Mouse (Mus musculus): ENCODE measurements at regions not wholly inside any gene's neighbourhood (a gene's known extent, or its start where the extent isn't known, plus 50 kb on each side); places are given as distances from the start of the nearest gene placed in this dataset.

GRCm38 (mm10) chr8:34451211-34452000 lies 339.9 kb upstream of the Gm10131 start:
- no peak for DNase-seq (ENCODE audit: low spot score)

- no peak for DNase-seq (ENCODE audit: low spot score)
Measured at GRCm38 (mm10) chr8:34449391-34450044, 338.0 kb upstream of the Gm10131 start.

- DNase-seq (ENCODE audit: low spot score), result no peak
Measured at GRCm38 (mm10) chr8:34447880-34448830, 336.6 kb upstream of the Gm10131 start.

- no peak for DNase-seq (ENCODE audit: low spot score)
Measured at GRCm38 (mm10) chr8:34442688-34443087, 331.2 kb upstream of the Gm10131 start.

- DNase-seq (ENCODE audit: low spot score), result no peak
Measured at GRCm38 (mm10) chr8:34441756-34442155, 330.2 kb upstream of the Gm10131 start.

- DNase-seq (ENCODE audit: low spot score), result no peak
Measured at GRCm38 (mm10) chr8:34440771-34441170, 329.2 kb upstream of the Gm10131 start.

GRCm38 (mm10) chr8:34438771-34439170 lies 327.2 kb upstream of the Gm10131 start:
- no peak for DNase-seq (ENCODE audit: low spot score)

- DNase-seq (ENCODE audit: low spot score), result no peak
Measured at GRCm38 (mm10) chr8:34431985-34432384, 320.4 kb upstream of the Gm10131 start.

- DNase-seq (ENCODE audit: low spot score), result no peak
Measured at GRCm38 (mm10) chr8:34429231-34429630, 317.7 kb upstream of the Gm10131 start.

GRCm38 (mm10) chr8:34401571-34401970 lies 290.0 kb upstream of the Gm10131 start:
- no peak for DNase-seq (ENCODE audit: low spot score)

GRCm38 (mm10) chr8:34398914-34399813 lies 287.6 kb upstream of the Gm10131 start:
- no peak for DNase-seq (ENCODE audit: low spot score)

- DNase-seq (ENCODE audit: low spot score), result peak; percentile 41
Measured at GRCm38 (mm10) chr8:34397583-34398411, 286.3 kb upstream of the Gm10131 start.

GRCm38 (mm10) chr8:34397225-34397582 lies 285.7 kb upstream of the Gm10131 start:
- DNase-seq (ENCODE audit: low spot score), result no peak

GRCm38 (mm10) chr8:34392981-34393828 lies 281.7 kb upstream of the Gm10131 start:
- DNase-seq (ENCODE audit: low spot score), result peak; percentile 53

GRCm38 (mm10) chr8:34392208-34392980 lies 280.9 kb upstream of the Gm10131 start:
- DNase-seq (ENCODE audit: low spot score), result no peak

GRCm38 (mm10) chr8:34385806-34386439 lies 274.4 kb upstream of the Gm10131 start:
- no peak for DNase-seq (ENCODE audit: low spot score)

- DNase-seq (ENCODE audit: low spot score), result no peak
Measured at GRCm38 (mm10) chr8:34380615-34381014, 269.1 kb upstream of the Gm10131 start.

GRCm38 (mm10) chr8:34377154-34377553 lies 265.6 kb upstream of the Gm10131 start:
- no peak for DNase-seq (ENCODE audit: low spot score)

Data from layer of hippocampus, adult 9-10 months (tissue).